Mouse (Mus musculus): ENCODE results near the gene Olfr582. TPM values are rescaled to one million over a fixed set of nuclear protein-coding genes. Genes with fewer than 3 reads are reported as not detected.

Gene Olfr582
- not detected for total RNA-seq (2021)
- long read RNA-seq, experiment 1 = 0 reads
- long read RNA-seq, experiment 2 = 0 reads

GRCm38 (mm10) chr7:103037724-103038123, at the start of gene Olfr582:
Gene Olfr582, plus strand, starts transcription at chr7:103038024.
- DNase-seq (ENCODE audit: low spot score in 2 of 2) = no peak

GRCm38 (mm10) chr7:102989224-102989623, 48.6 kb upstream of the Olfr582 start, which contains the start of gene Olfr578:
Gene Olfr578, minus strand, starts transcription at chr7:102989324.
- DNase-seq (ENCODE audit: low spot score in 2 of 2) = no peak

DNA sequence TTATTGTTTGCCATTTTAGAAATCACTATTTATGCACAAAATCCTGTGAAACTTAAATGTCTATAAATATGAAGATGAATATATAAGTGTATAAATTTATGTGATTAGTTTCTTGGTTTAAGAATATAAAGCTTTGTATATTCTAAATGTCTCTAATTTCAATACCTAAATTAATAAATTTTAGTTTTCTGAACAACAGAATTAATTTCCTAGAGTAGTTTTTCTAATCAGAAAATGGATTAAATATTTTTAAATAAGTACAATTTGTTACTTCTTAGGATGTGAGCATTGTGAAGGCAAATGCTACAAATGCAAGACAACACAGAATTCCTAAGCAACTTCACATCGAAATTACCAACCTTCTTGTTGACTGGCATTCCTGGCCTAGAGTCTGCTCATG, 13.2 kb downstream of the Olfr582 start, which contains the start of gene Olfr583:
TSS of gene Olfr583 (plus strand) at position 301 of the 400 bp plus-strand sequence.
- DNase-seq (ENCODE audit: low spot score in 2 of 2) = no peak

DNA sequence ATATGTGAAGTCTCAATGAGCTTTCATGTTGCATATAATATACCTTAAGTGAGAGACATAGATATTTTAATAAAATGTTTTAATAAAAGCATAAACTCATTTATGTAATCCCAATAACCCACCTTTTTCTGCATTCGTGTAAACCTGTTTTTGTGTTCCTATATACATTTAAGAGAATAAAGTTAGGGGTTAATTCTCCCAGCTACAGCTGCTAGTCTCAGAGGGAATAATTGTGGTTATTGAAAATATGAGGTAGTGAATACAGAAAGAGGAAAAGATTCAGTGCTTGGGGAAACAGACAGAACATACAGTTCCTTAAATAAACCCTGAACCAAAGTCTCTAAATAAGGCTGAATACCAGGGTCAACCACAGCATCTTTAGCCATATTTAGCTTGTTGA, 43.8 kb downstream of the Olfr582 start, which contains the start of gene Olfr584:
TSS of gene Olfr584 (plus strand) at position 301 of the 400 bp plus-strand sequence.
- DNase-seq (ENCODE audit: low spot score in 2 of 2) = no peak

Other genes with a start within 250 kb of the Olfr582 start
- gene Olfr564, start 234.5 kb upstream of the Olfr582 start, total RNA-seq (2021) = not detected
- not detected for gene Olfr566, start 179.3 kb upstream of the Olfr582 start, total RNA-seq (2021)
- gene Olfr568, start 160.9 kb upstream of the Olfr582 start, total RNA-seq (2021) = not detected
- gene Olfr569, start 147.1 kb upstream of the Olfr582 start, total RNA-seq (2021) = not detected
- gene Olfr570, start 143.4 kb upstream of the Olfr582 start, total RNA-seq (2021) = not detected
- gene Olfr571, start 120.5 kb upstream of the Olfr582 start, total RNA-seq (2021) = not detected
- gene Olfr572, start 113.6 kb upstream of the Olfr582 start, total RNA-seq (2021) = not detected
- not detected for gene Olfr573-ps1, start 95.4 kb upstream of the Olfr582 start, total RNA-seq (2021)
- not detected for gene Olfr574, start 89.6 kb upstream of the Olfr582 start, total RNA-seq (2021)
- gene Olfr575, start 79.2 kb upstream of the Olfr582 start, total RNA-seq (2021) = not detected
- not detected for gene Olfr576, start 75.4 kb upstream of the Olfr582 start, total RNA-seq (2021)
- not detected for gene Olfr577, start 62.1 kb upstream of the Olfr582 start, total RNA-seq (2021)
- gene Olfr578, start 48.7 kb upstream of the Olfr582 start, total RNA-seq (2021) = not detected
- not detected for gene Olfr583, start 13.3 kb downstream of the Olfr582 start, total RNA-seq (2021)
- gene Olfr584, start 43.9 kb downstream of the Olfr582 start, total RNA-seq (2021) = not detected
- gene Olfr585, start 59.7 kb downstream of the Olfr582 start, total RNA-seq (2021) = not detected
- gene Olfr586, start 87.6 kb downstream of the Olfr582 start, total RNA-seq (2021) = not detected
- gene Olfr588-ps1, start 102.9 kb downstream of the Olfr582 start, total RNA-seq (2021) = not detected
- not detected for gene Olfr589, start 118.3 kb downstream of the Olfr582 start, total RNA-seq (2021)
- not detected for gene Olfr591, start 140.3 kb downstream of the Olfr582 start, total RNA-seq (2021)
- gene Olfr592, start 146.8 kb downstream of the Olfr582 start, total RNA-seq (2021) = not detected
- not detected for gene Olfr593, start 173.8 kb downstream of the Olfr582 start, total RNA-seq (2021)
- not detected for gene Olfr594, start 179.0 kb downstream of the Olfr582 start, total RNA-seq (2021)
- gene Usp17ld, start 214.5 kb downstream of the Olfr582 start, total RNA-seq (2021) = not detected

Measured in left cerebral cortex, adult 18-20 months (tissue).